Mouse (Mus musculus): ENCODE data around the gene Acox2.

DNA sequence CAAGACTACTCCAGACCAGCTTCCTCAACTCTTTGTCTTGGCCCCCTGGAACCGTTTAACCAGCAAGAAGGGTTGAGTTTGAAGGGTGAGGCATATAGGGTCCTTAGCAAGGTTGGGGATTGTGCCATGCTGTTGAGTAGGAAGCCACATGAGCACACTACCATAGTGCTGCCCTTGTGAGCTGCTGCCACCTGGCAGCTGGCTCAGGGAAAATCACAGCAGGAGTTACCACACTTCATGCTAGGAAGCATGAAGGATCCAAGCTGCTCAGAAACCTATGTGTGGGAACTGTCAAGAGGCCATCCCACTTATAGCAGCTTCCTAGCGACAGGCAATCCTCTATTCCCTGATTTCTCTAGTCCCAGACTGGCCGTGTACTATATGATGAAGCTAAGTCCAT, 49.5 kb upstream of the Acox2 start:
- no peak for TF ChIP-seq CTCF (IDR thresholded peaks at IDR 0.05; ENCODE audit: control insufficient read depth, insufficient read depth, insufficient read length)
- no peak for TF ChIP-seq USF1 (IDR thresholded peaks at IDR 0.05; ENCODE audit: low read depth)
- no peak for TF ChIP-seq MYOD1 (IDR thresholded peaks at IDR 0.05; ENCODE audit: control insufficient read depth, insufficient read length, low read depth)
- TF ChIP-seq MYOG (IDR thresholded peaks at IDR 0.05; ENCODE audit: control insufficient read depth, extremely low read depth, insufficient read length): no peak
- TF ChIP-seq MAX (IDR thresholded peaks at IDR 0.05): no peak
